Mouse (Mus musculus): ENCODE measurements around the gene Rtf1. TPM values are rescaled to one million over a fixed set of nuclear protein-coding genes. Genes with fewer than 3 reads are reported as not detected.

Rtf1 gene
- polyA plus RNA-seq, 1 experiment from 2014 or later = 34.3 TPM

DNA sequence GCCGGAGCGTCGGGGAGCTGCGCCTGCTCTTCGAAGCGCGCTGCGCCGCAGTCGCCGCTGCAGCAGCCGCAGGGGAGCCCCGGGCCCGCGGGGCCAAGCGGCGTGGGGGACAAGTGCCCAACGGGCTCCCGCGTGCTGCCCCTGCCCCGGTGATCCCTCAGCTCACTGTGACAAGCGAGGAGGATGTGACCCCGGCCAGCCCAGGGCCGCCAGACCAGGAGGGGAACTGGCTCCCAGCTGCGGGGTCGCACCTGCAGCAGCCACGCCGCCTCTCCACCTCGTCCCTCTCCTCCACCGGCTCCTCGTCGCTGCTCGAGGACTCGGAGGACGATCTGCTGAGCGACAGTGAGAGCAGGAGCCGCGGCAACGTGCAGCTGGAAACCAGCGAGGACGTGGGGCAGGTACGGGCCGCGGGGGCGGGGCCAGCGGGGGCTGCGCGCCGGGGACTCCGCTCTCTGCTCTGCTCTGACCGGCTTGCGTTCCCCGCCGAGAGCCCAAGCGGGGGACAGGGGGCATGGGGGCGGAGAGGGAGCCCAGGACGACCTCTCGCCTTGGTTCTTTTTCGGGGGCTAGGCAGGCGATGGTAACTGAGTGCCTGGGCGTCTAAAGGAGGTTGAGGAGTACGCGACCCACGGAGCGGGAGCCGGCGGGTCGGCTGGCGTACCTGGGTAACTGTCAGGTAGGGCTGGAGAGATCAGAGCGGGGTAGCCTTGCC is 67.8 kb downstream of the Rtf1 start:
- WGBS = under 1% methylated on average over 64 of the region's 70 CpGs
- ATAC-seq (ENCODE audit: low FRiP score, low TSS enrichment) = peak; percentile 8; the same call in 1 of the 2 replicates
- peaks cover 23% of the 10 kb centered on the region for H3K4me1 ChIP-seq (ENCODE audit: control insufficient read depth, insufficient read depth, low read length)
- H3K9ac ChIP-seq (ENCODE audit: low read depth, low read length) = peak overlapping the region; percentile 63
- peak overlapping the region; percentile 99 for H3K4me2 ChIP-seq (replicated peaks; ENCODE audit: low read depth, low read length)
- no peak overlapping the region for H3K27ac ChIP-seq (ENCODE audit: low read depth, low read length)
- H3K4me3 ChIP-seq (ENCODE audit: low read length) = peak overlapping the region; percentile 66
- no peaks in the 10 kb centered on the region for H3K36me3 ChIP-seq (ENCODE audit: control insufficient read depth, insufficient read depth, low read length)
- no peaks in the 10 kb centered on the region for H3K9me3 ChIP-seq (ENCODE audit: control insufficient read depth, low read length)
- H3K27me3 ChIP-seq (ENCODE audit: control insufficient read depth, insufficient read depth, low read length) = peaks cover 22% of the 10 kb centered on the region

GRCm38 (mm10) chr2:119743176-119743807 is 68.4 kb downstream of the Rtf1 start:
- Histone ChIP-seq H3K27ac (ENCODE audit: low read depth, low read length) (no peak overlapping the region), H3K4me2 (replicated peaks; ENCODE audit: low read depth, low read length) (peak overlapping the region; percentile 99), H3K9ac (ENCODE audit: low read depth, low read length) (no peak overlapping the region), H3K4me3 (ENCODE audit: low read length) (peak overlapping the region; percentile 66), H3K27me3 (ENCODE audit: control insufficient read depth, insufficient read depth, low read length) (peaks cover 22% of the 10 kb centered on the region), H3K9me3 (ENCODE audit: control insufficient read depth, low read length) (no peaks in the 10 kb centered on the region), H3K36me3 (ENCODE audit: control insufficient read depth, insufficient read depth, low read length) (no peaks in the 10 kb centered on the region), H3K4me1 (ENCODE audit: control insufficient read depth, insufficient read depth, low read length) (peaks cover 23% of the 10 kb centered on the region)
- 12% methylated on average over 27 of the region's 31 CpGs for WGBS
- no peak for ATAC-seq (ENCODE audit: low FRiP score, low TSS enrichment)

- ATAC-seq (ENCODE audit: low FRiP score, low TSS enrichment) = no peak
- 6% methylated on average over 22 of the region's 22 CpGs for WGBS
- no peaks in the 10 kb centered on the region for H3K36me3 ChIP-seq (ENCODE audit: control insufficient read depth, insufficient read depth, low read length)
- H3K9me3 ChIP-seq (ENCODE audit: control insufficient read depth, low read length) = no peaks in the 10 kb centered on the region
- peak overlapping the region; percentile 18; the same call in 1 of the 2 replicates for H3K4me3 ChIP-seq (ENCODE audit: low read length)
- H3K9ac ChIP-seq (ENCODE audit: low read depth, low read length) = no peak overlapping the region
- peak overlapping the region; percentile 33 for H3K4me2 ChIP-seq (replicated peaks; ENCODE audit: low read depth, low read length)
- H3K27me3 ChIP-seq (ENCODE audit: control insufficient read depth, insufficient read depth, low read length) = peaks cover 22% of the 10 kb centered on the region
- no peak overlapping the region for H3K27ac ChIP-seq (ENCODE audit: low read depth, low read length)
- H3K4me1 ChIP-seq (ENCODE audit: control insufficient read depth, insufficient read depth, low read length) = peaks cover 23% of the 10 kb centered on the region
These were observed 68.9 kb downstream of the Rtf1 start for GRCm38 (mm10) chr2:119743808-119744162.

GRCm38 (mm10) chr2:119744163-119745111 is 69.6 kb downstream of the Rtf1 start:
- Histone ChIP-seq H3K4me2 (replicated peaks; ENCODE audit: low read depth, low read length) (peak overlapping the region; percentile 33), H3K36me3 (ENCODE audit: control insufficient read depth, insufficient read depth, low read length) (no peaks in the 10 kb centered on the region), H3K9ac (ENCODE audit: low read depth, low read length) (no peak overlapping the region), H3K4me3 (ENCODE audit: low read length) (peak overlapping the region; percentile 18; the same call in 1 of the 2 replicates), H3K4me1 (ENCODE audit: control insufficient read depth, insufficient read depth, low read length) (peaks cover 23% of the 10 kb centered on the region), H3K27ac (ENCODE audit: low read depth, low read length) (no peak overlapping the region), H3K9me3 (ENCODE audit: control insufficient read depth, low read length) (no peaks in the 10 kb centered on the region), H3K27me3 (ENCODE audit: control insufficient read depth, insufficient read depth, low read length) (peaks cover 27% of the 10 kb centered on the region)
- WGBS = 3% methylated on average over 46 of the region's 46 CpGs
- no peak for ATAC-seq (ENCODE audit: low FRiP score, low TSS enrichment)

DNA sequence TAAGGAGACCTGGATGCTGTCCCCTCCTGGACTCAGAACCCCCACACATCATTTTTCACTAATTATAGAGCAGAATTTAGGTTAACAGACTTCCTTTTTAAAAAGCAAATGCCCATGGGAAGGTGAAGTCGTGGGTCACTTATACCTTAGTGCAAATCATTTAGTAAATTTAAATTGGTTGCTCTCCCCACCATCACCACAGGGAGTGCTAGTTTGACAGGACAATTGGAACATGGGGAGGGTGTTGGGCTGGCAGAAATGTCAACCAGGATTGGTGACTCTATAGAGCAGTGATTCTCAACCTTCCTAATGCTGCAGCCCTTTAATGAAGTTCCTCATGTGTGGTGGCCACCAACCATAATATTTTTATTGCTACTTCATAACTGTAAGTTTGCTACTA is 70.4 kb downstream of the Rtf1 start:
- WGBS = 16% methylated on average over 1 of the region's 1 CpGs
- H3K27ac ChIP-seq (ENCODE audit: low read depth, low read length) = no peak overlapping the region
- no peak overlapping the region for H3K4me3 ChIP-seq (ENCODE audit: low read length)
- H3K4me1 ChIP-seq (ENCODE audit: control insufficient read depth, insufficient read depth, low read length) = peaks cover 23% of the 10 kb centered on the region
- no peak overlapping the region for H3K9ac ChIP-seq (ENCODE audit: low read depth, low read length)
- no peaks in the 10 kb centered on the region for H3K9me3 ChIP-seq (ENCODE audit: control insufficient read depth, low read length)
- peaks cover 27% of the 10 kb centered on the region for H3K27me3 ChIP-seq (ENCODE audit: control insufficient read depth, insufficient read depth, low read length)
- H3K36me3 ChIP-seq (ENCODE audit: control insufficient read depth, insufficient read depth, low read length) = no peaks in the 10 kb centered on the region
- ATAC-seq (ENCODE audit: low FRiP score, low TSS enrichment) = no peak
- H3K4me2 ChIP-seq (replicated peaks; ENCODE audit: low read depth, low read length) = no peak overlapping the region

DNA sequence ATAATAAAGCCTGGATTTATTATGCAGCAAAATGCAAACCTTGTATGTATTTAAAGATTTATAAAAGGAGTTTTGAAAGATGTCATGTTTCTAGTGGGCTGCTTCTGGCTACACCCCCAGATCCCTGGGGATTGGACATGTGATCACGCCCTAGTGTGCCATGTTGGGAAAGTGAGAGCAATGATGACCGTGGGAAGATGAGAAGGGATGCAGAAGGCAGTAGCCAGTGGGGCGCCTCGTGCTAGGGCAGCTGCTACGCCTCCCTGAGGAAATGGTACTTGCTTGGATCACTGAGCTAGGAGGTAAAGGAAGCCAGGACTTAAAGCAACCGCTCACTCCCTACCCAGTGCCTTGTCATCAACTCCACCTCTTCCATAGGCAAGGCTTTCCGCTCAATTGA is 72.7 kb downstream of the Rtf1 start:
- Histone ChIP-seq H3K36me3 (ENCODE audit: control insufficient read depth, insufficient read depth, low read length) (no peaks in the 10 kb centered on the region), H3K4me1 (ENCODE audit: control insufficient read depth, insufficient read depth, low read length) (peaks cover 14% of the 10 kb centered on the region), H3K9ac (ENCODE audit: low read depth, low read length) (no peak overlapping the region), H3K4me3 (ENCODE audit: low read length) (no peak overlapping the region), H3K9me3 (ENCODE audit: control insufficient read depth, low read length) (no peaks in the 10 kb centered on the region), H3K27ac (ENCODE audit: low read depth, low read length) (no peak overlapping the region), H3K4me2 (replicated peaks; ENCODE audit: low read depth, low read length) (no peak overlapping the region), H3K27me3 (ENCODE audit: control insufficient read depth, insufficient read depth, low read length) (peaks cover 27% of the 10 kb centered on the region)
- WGBS = 67% methylated on average over 7 of the region's 7 CpGs
- no peak for ATAC-seq (ENCODE audit: low FRiP score, low TSS enrichment)

- H3K4me2 ChIP-seq (replicated peaks; ENCODE audit: low read depth, low read length) = no peak overlapping the region
- peaks cover 13% of the 10 kb centered on the region for H3K27me3 ChIP-seq (ENCODE audit: control insufficient read depth, insufficient read depth, low read length)
- peaks cover 5% of the 10 kb centered on the region; the same call in 1 of the 2 replicates for H3K4me1 ChIP-seq (ENCODE audit: control insufficient read depth, insufficient read depth, low read length)
- no peak for ATAC-seq (ENCODE audit: low FRiP score, low TSS enrichment)
- no peak overlapping the region for H3K9ac ChIP-seq (ENCODE audit: low read depth, low read length)
- H3K36me3 ChIP-seq (ENCODE audit: control insufficient read depth, insufficient read depth, low read length) = no peaks in the 10 kb centered on the region
- no peaks in the 10 kb centered on the region for H3K9me3 ChIP-seq (ENCODE audit: control insufficient read depth, low read length)
- 72% methylated on average over 13 of the region's 13 CpGs for WGBS
- H3K4me3 ChIP-seq (ENCODE audit: low read length) = no peak overlapping the region
- no peak overlapping the region for H3K27ac ChIP-seq (ENCODE audit: low read depth, low read length)
These were observed 74.4 kb downstream of the Rtf1 start for GRCm38 (mm10) chr2:119749260-119749659.

DNA sequence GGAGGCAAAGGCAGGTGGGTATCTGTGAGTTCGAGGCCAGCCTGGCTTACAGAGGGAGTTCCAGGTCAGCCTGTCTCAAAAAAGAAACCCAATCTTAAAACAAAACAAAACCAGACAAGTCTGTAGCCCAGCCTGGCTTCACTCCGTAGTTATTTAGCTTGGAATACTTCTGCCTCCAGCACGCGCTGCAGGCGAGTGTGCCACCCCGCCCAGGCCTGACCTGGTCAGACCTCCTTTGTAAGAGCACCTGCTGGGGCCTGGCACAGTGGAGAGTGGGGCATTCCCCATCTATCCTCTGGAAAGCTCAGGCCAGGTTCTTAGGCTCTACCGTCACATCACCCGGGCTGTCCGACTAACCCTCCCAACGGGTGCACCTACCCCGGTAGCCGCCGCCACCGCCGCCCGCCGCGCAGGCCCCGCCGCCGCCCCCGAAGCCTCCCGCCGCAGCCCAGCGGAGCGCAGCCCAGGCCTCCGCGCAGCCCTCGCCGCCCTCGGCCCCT is 82.8 kb downstream of the Rtf1 start:
- Histone ChIP-seq H3K36me3 (ENCODE audit: control insufficient read depth, insufficient read depth, low read length) (no peaks in the 10 kb centered on the region), H3K9ac (ENCODE audit: low read depth, low read length) (peak overlapping the region; percentile 58), H3K27me3 (ENCODE audit: control insufficient read depth, insufficient read depth, low read length) (peaks cover 52% of the 10 kb centered on the region), H3K4me2 (replicated peaks; ENCODE audit: low read depth, low read length) (peak overlapping the region; percentile 100), H3K27ac (ENCODE audit: low read depth, low read length) (no peak overlapping the region), H3K9me3 (ENCODE audit: control insufficient read depth, low read length) (no peaks in the 10 kb centered on the region), H3K4me3 (ENCODE audit: low read length) (peak overlapping the region; percentile 63), H3K4me1 (ENCODE audit: control insufficient read depth, insufficient read depth, low read length) (0 out of 2 replicates have a peak, but pooled peaks cover 12% of the 10 kb centered on the region)
- WGBS = 5% methylated on average over 17 of the region's 31 CpGs
- peak; percentile 58; the same call in 1 of the 2 replicates for ATAC-seq (ENCODE audit: low FRiP score, low TSS enrichment)
